Mouse (Mus musculus) myocyte (in vitro differentiated cells): ENCODE data around the gene Agbl2.

ENCODE experiments used
- CEBPB ChIP-seq: IDR thresholded peaks from 2 replicates; pipeline ENCODE4 v1.6.1; 2011; ENCODE audit warnings: mild to moderate bottlenecking, moderate library complexity; ENCODE audit not compliant: poor library complexity, insufficient read depth, severe bottlenecking
- E2F4 ChIP-seq: IDR thresholded peaks from one replicate; pipeline ENCODE4 v1.6.1; 2011; ENCODE audit warnings: mild to moderate bottlenecking, control low read depth, moderate library complexity; ENCODE audit not compliant: insufficient read depth
- MAX ChIP-seq: IDR thresholded peaks from one replicate; pipeline ENCODE4 v1.6.1; 2011; ENCODE audit warnings: low read depth, mild to moderate bottlenecking, control low read depth
- MYOG ChIP-seq, 3 experiments: IDR thresholded peaks; one replicate each; pipeline ENCODE4 v1.6.1; 2011; ENCODE audit warnings: control low read depth in 2 of 3, low read depth in 2 of 3, mild to moderate bottlenecking in 2 of 3; ENCODE audit not compliant: insufficient read length in 2 of 3, control insufficient read depth in 1 of 3, insufficient read depth in 1 of 3
- POLR2A ChIP-seq: IDR thresholded peaks from one replicate; pipeline ENCODE4 v1.6.1; 2011; ENCODE audit warnings: low read depth, mild to moderate bottlenecking, control low read depth, moderate library complexity; ENCODE audit not compliant: insufficient read length
- POLR2AphosphoS2 ChIP-seq: IDR thresholded peaks from one replicate; pipeline ENCODE4 v1.6.1; 2011; ENCODE audit warnings: low read depth, control low read depth; ENCODE audit not compliant: insufficient read length
- REST ChIP-seq: IDR thresholded peaks from one replicate; pipeline ENCODE4 v1.6.1; 2011; ENCODE audit warnings: mild to moderate bottlenecking, control low read depth, moderate library complexity; ENCODE audit not compliant: insufficient read depth, insufficient read length
- SRF ChIP-seq: IDR thresholded peaks from one replicate; pipeline ENCODE4 v1.6.1; 2011; ENCODE audit warnings: low read depth; ENCODE audit not compliant: control insufficient read depth, insufficient read length
- TCF12 ChIP-seq: IDR thresholded peaks from one replicate; pipeline ENCODE4 v1.6.1; 2011; ENCODE audit warnings: mild to moderate bottlenecking, control low read depth; ENCODE audit not compliant: poor library complexity, insufficient read depth, severe bottlenecking
- USF1 ChIP-seq: IDR thresholded peaks from one replicate; pipeline ENCODE4 v1.6.1; 2011; ENCODE audit warnings: low read depth, mild to moderate bottlenecking, control low read depth, moderate library complexity

- no peak for TF ChIP-seq POLR2A
- TF ChIP-seq SRF: no peak
- no peak for TF ChIP-seq MAX
- TF ChIP-seq USF1: no peak
- no peak for TF ChIP-seq MYOG (IDR thresholded peaks at IDR 0.05; ENCODE audit: control insufficient read depth in 1 of 3, insufficient read depth in 1 of 3, insufficient read length in 2 of 3, low read depth in 2 of 3)
- TF ChIP-seq REST: no peak
- no peak for TF ChIP-seq E2F4
- no peak for TF ChIP-seq POLR2AphosphoS2
- TF ChIP-seq CEBPB: no peak
- no peak for TF ChIP-seq TCF12
Measured at GRCm38 (mm10) chr2:90866524-90866923, 84.0 kb downstream of the Agbl2 start.
